Mouse (Mus musculus): ENCODE measurements at regions not wholly inside any gene's neighbourhood (a gene's known extent, or its start where the extent isn't known, plus 50 kb on each side); places are given as distances from the start of the nearest gene placed in this dataset.

GRCm38 (mm10) chr9:62192424-62192892 is 70.0 kb upstream of the Glce start:
- H3K27me3 ChIP-seq (ENCODE audit: control insufficient read depth, insufficient read depth, low read depth, low read length) = no peaks in the 10 kb centered on the region
- ATAC-seq (ENCODE audit: low read depth) = no peak
- 5% methylated on average over 6 of the region's 6 CpGs for WGBS
- H3K4me2 ChIP-seq (ENCODE audit: low read depth, low read length) = no peak overlapping the region
- no peak overlapping the region for H3K27ac ChIP-seq (ENCODE audit: low read length)
- H3K36me3 ChIP-seq (ENCODE audit: control insufficient read depth, insufficient read depth, low read length) = no peaks in the 10 kb centered on the region
- peaks cover 5% of the 10 kb centered on the region for H3K4me1 ChIP-seq (replicated peaks; ENCODE audit: control insufficient read depth, insufficient read depth, low read length)
- no peak overlapping the region for H3K9ac ChIP-seq (ENCODE audit: low read length)
- H3K9me3 ChIP-seq (ENCODE audit: control insufficient read depth, low read length) = no peaks in the 10 kb centered on the region
- H3K4me3 ChIP-seq (ENCODE audit: low read length) = no peak overlapping the region

DNA sequence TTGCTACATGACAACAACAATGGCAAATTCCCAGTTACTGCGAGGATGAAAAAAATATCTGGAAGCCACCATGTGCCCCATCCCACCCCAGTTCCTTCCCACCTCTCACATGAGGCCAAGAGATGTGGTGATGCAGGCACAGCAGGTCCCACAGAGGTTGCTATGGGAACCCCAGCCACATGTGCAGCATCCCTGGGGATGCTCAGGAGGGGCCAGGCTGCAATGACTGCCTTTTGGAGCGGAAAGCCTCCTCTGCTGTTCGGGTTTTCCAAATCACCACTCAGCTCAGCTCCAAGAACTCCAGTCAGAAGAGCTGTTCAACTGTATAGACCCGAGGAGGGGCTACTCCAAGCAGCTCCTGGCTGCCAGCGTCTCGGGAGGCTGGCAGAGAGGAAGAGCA is 68.0 kb upstream of the Glce start:
- peaks cover 5% of the 10 kb centered on the region for H3K4me1 ChIP-seq (replicated peaks; ENCODE audit: control insufficient read depth, insufficient read depth, low read length)
- no peak overlapping the region for H3K9ac ChIP-seq (ENCODE audit: low read length)
- no peak for ATAC-seq (ENCODE audit: low read depth)
- no peaks in the 10 kb centered on the region for H3K27me3 ChIP-seq (ENCODE audit: control insufficient read depth, insufficient read depth, low read depth, low read length)
- no peaks in the 10 kb centered on the region for H3K9me3 ChIP-seq (ENCODE audit: control insufficient read depth, low read length)
- no peaks in the 10 kb centered on the region for H3K36me3 ChIP-seq (ENCODE audit: control insufficient read depth, insufficient read depth, low read length)
- 37% methylated on average over 6 of the region's 6 CpGs for WGBS
- H3K4me3 ChIP-seq (ENCODE audit: low read length) = no peak overlapping the region
- no peak overlapping the region for H3K27ac ChIP-seq (ENCODE audit: low read length)
- no peak overlapping the region for H3K4me2 ChIP-seq (ENCODE audit: low read depth, low read length)

- 27% methylated on average over 6 of the region's 6 CpGs for WGBS
- Histone ChIP-seq H3K9ac (ENCODE audit: low read length) (no peak overlapping the region), H3K4me3 (ENCODE audit: low read length) (no peak overlapping the region), H3K4me2 (ENCODE audit: low read depth, low read length) (no peak overlapping the region), H3K4me1 (replicated peaks; ENCODE audit: control insufficient read depth, insufficient read depth, low read length) (peaks cover 5% of the 10 kb centered on the region), H3K36me3 (ENCODE audit: control insufficient read depth, insufficient read depth, low read length) (no peaks in the 10 kb centered on the region), H3K27ac (ENCODE audit: low read length) (no peak overlapping the region), H3K9me3 (ENCODE audit: control insufficient read depth, low read length) (no peaks in the 10 kb centered on the region), H3K27me3 (ENCODE audit: control insufficient read depth, insufficient read depth, low read depth, low read length) (no peaks in the 10 kb centered on the region)
- no peak for ATAC-seq (ENCODE audit: low read depth)
These were observed 66.4 kb upstream of the Glce start for GRCm38 (mm10) chr9:62188835-62189234.

GRCm38 (mm10) chr9:62188379-62188778 is 65.9 kb upstream of the Glce start:
- H3K4me3 ChIP-seq (ENCODE audit: low read length) = no peak overlapping the region
- no peak for ATAC-seq (ENCODE audit: low read depth)
- no peaks in the 10 kb centered on the region for H3K9me3 ChIP-seq (ENCODE audit: control insufficient read depth, low read length)
- no peak overlapping the region for H3K4me2 ChIP-seq (ENCODE audit: low read depth, low read length)
- WGBS = 55% methylated on average over 3 of the region's 3 CpGs
- peaks cover 5% of the 10 kb centered on the region for H3K4me1 ChIP-seq (replicated peaks; ENCODE audit: control insufficient read depth, insufficient read depth, low read length)
- no peaks in the 10 kb centered on the region for H3K36me3 ChIP-seq (ENCODE audit: control insufficient read depth, insufficient read depth, low read length)
- no peaks in the 10 kb centered on the region for H3K27me3 ChIP-seq (ENCODE audit: control insufficient read depth, insufficient read depth, low read depth, low read length)
- H3K27ac ChIP-seq (ENCODE audit: low read length) = no peak overlapping the region
- no peak overlapping the region for H3K9ac ChIP-seq (ENCODE audit: low read length)

- 29% methylated on average over 4 of the region's 4 CpGs for WGBS
- no peaks in the 10 kb centered on the region for H3K9me3 ChIP-seq (ENCODE audit: control insufficient read depth, low read length)
These were observed 64.4 kb upstream of the Glce start for GRCm38 (mm10) chr9:62186886-62187285.

GRCm38 (mm10) chr9:62185516-62186280 is 63.2 kb upstream of the Glce start:
- Histone ChIP-seq H3K27me3 (ENCODE audit: control insufficient read depth, insufficient read depth, low read depth, low read length) (no peaks in the 10 kb centered on the region), H3K9me3 (ENCODE audit: control insufficient read depth, low read length) (no peaks in the 10 kb centered on the region), H3K4me3 (ENCODE audit: low read length) (no peak overlapping the region), H3K27ac (ENCODE audit: low read length) (no peak overlapping the region), H3K4me2 (ENCODE audit: low read depth, low read length) (no peak overlapping the region), H3K4me1 (replicated peaks; ENCODE audit: control insufficient read depth, insufficient read depth, low read length) (no peaks in the 10 kb centered on the region), H3K9ac (ENCODE audit: low read length) (no peak overlapping the region), H3K36me3 (ENCODE audit: control insufficient read depth, insufficient read depth, low read length) (no peaks in the 10 kb centered on the region)
- no peak for ATAC-seq (ENCODE audit: low read depth)
- WGBS = 40% methylated on average over 7 of the region's 7 CpGs

More at GRCm38 (mm10) chr9:62186886-62187285, 64.4 kb upstream of the Glce start:
- no peaks in the 10 kb centered on the region for H3K4me1 ChIP-seq (replicated peaks; ENCODE audit: control insufficient read depth, insufficient read depth, low read length)
- H3K27ac ChIP-seq (ENCODE audit: low read length) = no peak overlapping the region
- H3K9ac ChIP-seq (ENCODE audit: low read length) = no peak overlapping the region
- H3K4me3 ChIP-seq (ENCODE audit: low read length) = no peak overlapping the region
- H3K36me3 ChIP-seq (ENCODE audit: control insufficient read depth, insufficient read depth, low read length) = no peaks in the 10 kb centered on the region
- ATAC-seq (ENCODE audit: low read depth) = no peak
- no peaks in the 10 kb centered on the region for H3K27me3 ChIP-seq (ENCODE audit: control insufficient read depth, insufficient read depth, low read depth, low read length)
- no peak overlapping the region for H3K4me2 ChIP-seq (ENCODE audit: low read depth, low read length)

GRCm38 (mm10) chr9:62181182-62181830 is 58.9 kb upstream of the Glce start:
- no peak overlapping the region for H3K9ac ChIP-seq (ENCODE audit: low read length)
- H3K36me3 ChIP-seq (ENCODE audit: control insufficient read depth, insufficient read depth, low read length) = no peaks in the 10 kb centered on the region
- H3K27ac ChIP-seq (ENCODE audit: low read length) = no peak overlapping the region
- WGBS = 53% methylated on average over 9 of the region's 9 CpGs
- no peak for ATAC-seq (ENCODE audit: low read depth)
- H3K4me3 ChIP-seq (ENCODE audit: low read length) = no peak overlapping the region
- H3K27me3 ChIP-seq (ENCODE audit: control insufficient read depth, insufficient read depth, low read depth, low read length) = no peaks in the 10 kb centered on the region
- H3K9me3 ChIP-seq (ENCODE audit: control insufficient read depth, low read length) = no peaks in the 10 kb centered on the region
- H3K4me1 ChIP-seq (replicated peaks; ENCODE audit: control insufficient read depth, insufficient read depth, low read length) = no peaks in the 10 kb centered on the region
- no peak overlapping the region for H3K4me2 ChIP-seq (ENCODE audit: low read depth, low read length)

- Histone ChIP-seq H3K27ac (ENCODE audit: low read length) (no peak overlapping the region), H3K27me3 (ENCODE audit: control insufficient read depth, insufficient read depth, low read depth, low read length) (no peaks in the 10 kb centered on the region), H3K4me2 (ENCODE audit: low read depth, low read length) (no peak overlapping the region), H3K36me3 (ENCODE audit: control insufficient read depth, insufficient read depth, low read length) (no peaks in the 10 kb centered on the region), H3K4me1 (replicated peaks; ENCODE audit: control insufficient read depth, insufficient read depth, low read length) (no peaks in the 10 kb centered on the region), H3K9me3 (ENCODE audit: control insufficient read depth, low read length) (no peaks in the 10 kb centered on the region), H3K4me3 (ENCODE audit: low read length) (no peak overlapping the region), H3K9ac (ENCODE audit: low read length) (no peak overlapping the region)
- ATAC-seq (ENCODE audit: low read depth) = no peak
- 50% methylated on average over 11 of the region's 11 CpGs for WGBS
These were observed 58.2 kb upstream of the Glce start for GRCm38 (mm10) chr9:62180456-62181181.

- Histone ChIP-seq H3K4me3 (ENCODE audit: low read length) (no peak overlapping the region), H3K4me2 (ENCODE audit: low read depth, low read length) (no peak overlapping the region), H3K9ac (ENCODE audit: low read length) (no peak overlapping the region), H3K9me3 (ENCODE audit: control insufficient read depth, low read length) (no peaks in the 10 kb centered on the region), H3K27ac (ENCODE audit: low read length) (no peak overlapping the region), H3K27me3 (ENCODE audit: control insufficient read depth, insufficient read depth, low read depth, low read length) (no peaks in the 10 kb centered on the region), H3K4me1 (replicated peaks; ENCODE audit: control insufficient read depth, insufficient read depth, low read length) (no peaks in the 10 kb centered on the region), H3K36me3 (ENCODE audit: control insufficient read depth, insufficient read depth, low read length) (no peaks in the 10 kb centered on the region)
- WGBS = 78% methylated on average over 7 of the region's 7 CpGs
- no peak for ATAC-seq (ENCODE audit: low read depth)
These were observed 52.2 kb upstream of the Glce start for GRCm38 (mm10) chr9:62174651-62175050.

All from lung, embryonic 16.5 days (tissue).